Mouse (Mus musculus): Measurements from ENCODE around the gene Gck. TPM values are rescaled to one million over a fixed set of nuclear protein-coding genes. Genes with fewer than 3 reads are reported as not detected.
A peak's percentile ranks its signal among the peaks of the same experiment; 100 is the strongest.
"Not testable (repeated sequence)": the region's sequence is repeated elsewhere in the genome, so short reads cannot be mapped to it uniquely, and the experiment has no call there.

Gck gene
- polyA plus RNA-seq, 1 experiment from 2014 or later = 0.37 TPM

DNA sequence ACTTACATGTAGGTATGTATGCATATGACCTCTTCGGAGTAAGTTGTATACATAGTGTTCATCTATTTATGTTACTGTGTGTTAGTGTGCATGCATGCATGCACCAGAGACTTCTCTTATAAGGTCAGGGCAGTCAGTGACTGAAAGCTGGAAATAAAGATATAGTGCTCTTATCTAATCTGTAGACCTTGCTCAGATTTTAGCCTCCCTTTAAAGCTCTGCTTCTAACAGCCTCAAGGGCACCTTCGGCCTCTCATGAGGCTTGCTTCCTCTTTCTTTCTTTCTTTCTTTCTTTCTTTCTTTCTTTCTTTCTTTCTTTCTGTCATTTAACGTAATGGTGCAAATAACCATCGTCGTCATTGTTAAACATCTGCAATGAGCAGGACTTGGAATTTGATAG lies 4.6 kb upstream of the Gck start:
- peak overlapping the region; percentile 90; the same call in 1 of the 2 replicates for H3K4me3 ChIP-seq
- H3K27me3 ChIP-seq (replicated peaks) = peaks cover 7% of the 10 kb centered on the region; the same call in 1 of the 2 replicates
- no peak for ATAC-seq
- H3K4me1 ChIP-seq = peaks cover 27% of the 10 kb centered on the region
- H3K9me3 ChIP-seq (replicated peaks) = no peaks in the 10 kb centered on the region
- H3K4me2 ChIP-seq = peak overlapping the region; percentile 91
- peaks cover 9% of the 10 kb centered on the region for H3K36me3 ChIP-seq
- H3K27ac ChIP-seq = 0 out of 2 replicates have a peak overlapping the region, but pooled peaks have one; percentile 88
- 58% methylated on average over 5 of the region's 5 CpGs for WGBS (ENCODE audit: insufficient replicate concordance)
- no peak overlapping the region for H3K9ac ChIP-seq

DNA sequence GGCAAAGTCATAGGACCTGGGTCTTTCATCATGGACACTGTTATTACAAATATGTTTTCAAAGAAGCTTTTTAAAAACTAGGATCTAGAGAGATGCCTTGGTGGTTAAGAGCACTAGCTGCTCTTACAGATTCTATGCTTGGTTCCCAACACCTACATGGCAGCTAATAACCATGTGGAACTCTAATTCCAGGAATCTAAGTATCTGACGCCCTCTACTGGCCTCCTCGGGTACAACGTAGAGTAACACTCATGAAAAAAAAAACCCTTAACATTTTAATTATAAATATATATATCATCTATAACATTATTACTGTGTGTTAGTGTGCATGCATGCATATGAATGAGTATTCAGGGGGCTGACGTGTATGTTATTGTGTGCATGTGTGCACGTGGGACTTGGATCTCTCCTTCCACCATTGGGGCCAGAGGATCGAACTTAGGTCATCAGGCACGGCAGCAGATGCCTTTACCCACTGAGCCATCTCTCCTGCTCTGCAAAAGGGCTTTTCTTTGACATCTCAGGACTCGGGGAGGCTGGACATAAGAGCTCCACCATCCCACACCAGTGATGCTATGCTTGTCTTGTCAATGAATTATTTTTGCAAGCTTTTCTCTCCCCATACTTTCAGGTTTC lies 3.4 kb upstream of the Gck start:
- Histone ChIP-seq H3K4me3 (no peak overlapping the region), H3K36me3 (peaks cover 5% of the 10 kb centered on the region), H3K9ac (no peak overlapping the region), H3K9me3 (replicated peaks) (no peaks in the 10 kb centered on the region), H3K4me1 (peaks cover 27% of the 10 kb centered on the region), H3K27me3 (replicated peaks) (peaks cover 9% of the 10 kb centered on the region; the same call in 1 of the 2 replicates), H3K4me2 (no peak overlapping the region), H3K27ac (no peak overlapping the region)
- ATAC-seq = no peak
- 31% methylated on average over 8 of the region's 8 CpGs for WGBS (ENCODE audit: insufficient replicate concordance)

DNA sequence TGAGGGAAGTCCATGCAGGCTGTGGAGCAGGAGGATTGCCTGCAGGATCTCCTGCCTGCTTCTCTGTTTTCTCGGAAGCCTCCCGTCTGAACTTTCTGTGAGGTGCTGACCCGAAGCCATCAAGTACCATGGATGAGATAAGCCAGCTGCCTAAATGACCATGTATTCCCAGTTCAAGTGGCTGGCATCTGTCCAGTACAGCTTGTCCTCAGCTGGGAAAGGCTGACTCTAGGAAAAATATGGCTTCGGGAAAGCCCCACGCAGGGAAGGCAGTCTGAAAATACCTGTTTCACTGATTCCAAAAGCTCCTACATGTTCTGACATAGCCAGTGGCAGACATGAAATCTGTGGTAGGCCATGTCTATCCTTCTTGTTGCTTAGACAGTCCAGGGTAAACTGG lies 2.6 kb upstream of the Gck start:
- no peak overlapping the region for H3K4me2 ChIP-seq
- H3K9ac ChIP-seq = no peak overlapping the region
- H3K27me3 ChIP-seq (replicated peaks) = peaks cover 9% of the 10 kb centered on the region; the same call in 1 of the 2 replicates
- H3K9me3 ChIP-seq (replicated peaks) = no peaks in the 10 kb centered on the region
- no peak for ATAC-seq
- no peak overlapping the region for H3K4me3 ChIP-seq
- no peak overlapping the region for H3K27ac ChIP-seq
- peaks cover 24% of the 10 kb centered on the region for H3K4me1 ChIP-seq
- peaks cover 4% of the 10 kb centered on the region for H3K36me3 ChIP-seq
- 84% methylated on average over 5 of the region's 5 CpGs for WGBS (ENCODE audit: insufficient replicate concordance)

DNA sequence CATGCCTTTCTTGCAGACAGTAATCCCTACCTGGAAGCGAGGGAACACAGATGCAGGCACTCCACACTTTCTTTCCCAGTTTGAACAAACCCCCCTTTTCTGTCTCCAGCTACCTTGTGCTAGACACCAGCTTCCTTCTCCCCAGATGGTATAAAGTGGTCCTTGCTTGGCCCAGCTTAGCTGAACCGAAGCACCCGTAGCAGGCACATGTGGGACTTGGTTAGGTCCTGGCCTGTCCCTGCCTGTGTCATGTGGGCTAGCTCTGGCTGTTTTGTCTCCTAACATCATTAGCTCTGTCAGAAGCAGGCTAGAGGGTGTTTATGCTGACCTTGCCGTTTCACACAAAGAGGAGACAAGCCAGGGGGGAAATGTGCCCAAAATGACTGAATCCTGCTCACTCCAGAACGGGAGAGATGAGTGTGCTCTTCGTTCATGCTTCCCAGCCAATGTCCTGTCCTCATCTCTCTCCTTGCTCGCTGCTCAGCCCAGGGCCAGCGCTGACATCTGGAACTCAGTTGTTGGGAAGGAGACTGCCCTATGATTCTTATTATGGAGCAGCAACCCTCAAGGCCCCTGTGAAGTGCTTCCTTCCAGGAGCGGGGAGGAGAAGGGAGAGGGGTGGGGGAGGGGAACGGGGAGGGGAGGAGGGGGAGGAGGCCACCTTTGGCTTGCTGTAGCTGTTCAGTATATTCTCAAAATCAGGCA lies 1.2 kb downstream of the Gck start:
- Histone ChIP-seq H3K4me3 (no peak overlapping the region), H3K27ac (no peak overlapping the region), H3K4me1 (no peaks in the 10 kb centered on the region), H3K9me3 (replicated peaks) (no peaks in the 10 kb centered on the region), H3K36me3 (no peaks in the 10 kb centered on the region), H3K4me2 (no peak overlapping the region), H3K9ac (no peak overlapping the region), H3K27me3 (replicated peaks) (peaks cover 12% of the 10 kb centered on the region; the same call in 1 of the 2 replicates)
- WGBS (ENCODE audit: insufficient replicate concordance) = 38% methylated on average over 10 of the region's 10 CpGs
- no peak for ATAC-seq

DNA sequence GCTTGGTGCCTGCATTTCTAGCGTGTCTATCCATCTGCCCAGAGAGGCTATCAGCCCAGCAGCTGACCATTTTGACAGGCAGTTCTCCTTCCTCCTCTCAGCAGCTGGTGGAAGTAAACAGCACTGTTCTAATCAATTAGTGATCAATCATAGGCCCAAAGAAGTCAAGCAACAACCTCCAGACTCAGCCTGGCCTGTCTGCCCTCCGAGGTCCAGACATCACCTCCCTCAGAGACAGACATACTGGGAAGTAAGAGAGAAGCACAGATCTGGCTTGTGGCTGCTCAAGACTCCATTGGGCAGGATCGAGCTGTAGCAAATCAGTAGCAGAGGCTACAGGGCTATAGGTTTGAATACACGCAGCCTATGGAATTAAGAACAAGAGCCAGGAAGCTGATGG lies 2.1 kb downstream of the Gck start:
- H3K36me3 ChIP-seq = no peaks in the 10 kb centered on the region
- H3K9ac ChIP-seq = no peak overlapping the region
- no peaks in the 10 kb centered on the region for H3K4me1 ChIP-seq
- no peak overlapping the region for H3K4me3 ChIP-seq
- ATAC-seq = no peak
- no peaks in the 10 kb centered on the region for H3K9me3 ChIP-seq (replicated peaks)
- no peak overlapping the region for H3K4me2 ChIP-seq
- peaks cover 12% of the 10 kb centered on the region; the same call in 1 of the 2 replicates for H3K27me3 ChIP-seq (replicated peaks)
- 37% methylated on average over 4 of the region's 4 CpGs for WGBS (ENCODE audit: insufficient replicate concordance)
- H3K27ac ChIP-seq = no peak overlapping the region

- Histone ChIP-seq H3K27me3 (replicated peaks) (peaks cover 18% of the 10 kb centered on the region; the same call in 1 of the 2 replicates), H3K27ac (no peak overlapping the region), H3K4me3 (no peak overlapping the region), H3K9ac (no peak overlapping the region), H3K4me1 (no peaks in the 10 kb centered on the region), H3K9me3 (replicated peaks) (no peaks in the 10 kb centered on the region), H3K36me3 (no peaks in the 10 kb centered on the region), H3K4me2 (no peak overlapping the region)
- 49% methylated on average over 2 of the region's 2 CpGs for WGBS (ENCODE audit: insufficient replicate concordance)
- ATAC-seq = no peak
These were observed 4.8 kb downstream of the Gck start for GRCm38 (mm10) chr11:5945096-5945495.

DNA sequence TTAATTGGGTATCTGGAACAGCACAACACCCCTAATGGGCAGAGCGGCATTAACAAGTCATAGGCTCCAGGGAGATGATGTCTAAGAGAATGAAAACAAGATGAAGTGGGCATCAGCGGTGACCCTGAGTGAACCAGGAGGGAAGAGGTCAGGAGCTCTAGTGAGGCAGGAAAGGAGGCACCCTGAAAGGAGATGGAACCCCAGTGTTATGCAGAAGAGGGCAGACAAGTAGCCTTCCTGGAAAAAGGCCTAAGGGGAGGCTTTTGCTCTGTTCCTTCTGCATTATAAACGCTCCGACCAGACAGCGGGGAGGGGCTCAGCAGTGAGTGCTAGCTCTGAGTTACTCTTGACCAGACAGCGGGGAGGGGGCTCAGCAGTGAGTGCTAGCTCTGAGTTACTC lies 6.9 kb downstream of the Gck start:
- no peak for ATAC-seq
- Histone ChIP-seq H3K4me2 (no peak overlapping the region), H3K9ac (no peak overlapping the region), H3K36me3 (no peaks in the 10 kb centered on the region), H3K27me3 (replicated peaks) (0 out of 2 replicates have a peak, but pooled peaks cover 10% of the 10 kb centered on the region), H3K9me3 (replicated peaks) (no peaks in the 10 kb centered on the region), H3K4me3 (no peak overlapping the region), H3K27ac (no peak overlapping the region), H3K4me1 (no peaks in the 10 kb centered on the region)
- 75% methylated on average over 6 of the region's 6 CpGs for WGBS (ENCODE audit: insufficient replicate concordance)

DNA sequence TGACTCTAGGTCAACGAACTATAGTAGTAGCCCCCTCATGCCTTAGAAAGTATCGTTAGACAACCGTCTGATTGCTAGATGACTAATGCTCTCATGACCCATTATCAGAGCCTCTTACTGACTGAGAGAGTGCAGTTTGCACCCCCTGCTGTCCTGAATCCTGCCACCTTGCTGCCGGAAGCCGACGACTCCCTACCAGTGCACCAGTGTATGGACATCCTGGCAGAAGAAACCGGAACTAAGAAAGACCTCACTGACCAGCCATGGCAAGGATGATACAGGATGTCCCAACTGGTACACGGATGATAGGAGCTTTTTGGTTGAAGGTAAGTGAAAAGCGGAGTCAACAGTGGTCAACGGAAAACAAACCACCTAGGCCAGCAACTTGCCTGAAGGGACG lies 15.3 kb downstream of the Gck start:
- WGBS (ENCODE audit: insufficient replicate concordance) = 89% methylated on average over 11 of the region's 11 CpGs
- ATAC-seq; H3K9ac ChIP-seq; H3K4me1 ChIP-seq; H3K4me3 ChIP-seq; H3K27me3 ChIP-seq (replicated peaks); H3K4me2 ChIP-seq; H3K27ac ChIP-seq; H3K9me3 ChIP-seq (replicated peaks); H3K36me3 ChIP-seq: not testable (repeated sequence)

GRCm38 (mm10) chr11:5931947-5932346 lies 17.9 kb downstream of the Gck start:
- ATAC-seq; H3K9ac ChIP-seq; H3K4me3 ChIP-seq; H3K9me3 ChIP-seq (replicated peaks); H3K36me3 ChIP-seq; H3K4me1 ChIP-seq; H3K27me3 ChIP-seq (replicated peaks); H3K27ac ChIP-seq; H3K4me2 ChIP-seq: not testable (repeated sequence)
- 70% methylated on average over 6 of the region's 6 CpGs for WGBS (ENCODE audit: insufficient replicate concordance)

DNA sequence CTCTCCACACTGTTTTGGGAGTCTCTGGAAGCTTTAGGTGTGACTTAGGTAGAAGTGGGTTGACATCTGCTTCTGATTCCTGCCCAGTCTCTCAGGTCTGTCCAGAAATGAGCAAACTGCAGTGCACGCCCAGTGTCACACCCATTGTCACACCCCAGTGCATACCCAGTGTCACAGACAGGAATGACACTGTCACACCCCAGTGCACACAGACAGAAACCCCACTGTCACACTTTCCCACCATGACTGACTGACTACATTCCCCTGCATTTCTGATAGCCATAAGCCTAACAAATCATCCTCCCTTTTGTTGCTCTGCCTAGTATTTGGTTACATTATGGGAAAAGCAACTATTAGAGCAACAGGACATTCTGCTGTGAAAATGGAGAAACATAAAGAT lies 19.3 kb downstream of the Gck start:
- no peak overlapping the region for H3K27ac ChIP-seq
- H3K4me2 ChIP-seq = no peak overlapping the region
- ATAC-seq = no peak
- no peaks in the 10 kb centered on the region for H3K9me3 ChIP-seq (replicated peaks)
- H3K4me1 ChIP-seq = no peaks in the 10 kb centered on the region
- H3K4me3 ChIP-seq = no peak overlapping the region
- H3K36me3 ChIP-seq = no peaks in the 10 kb centered on the region
- WGBS (ENCODE audit: insufficient replicate concordance) = 40% methylated on average over 1 of the region's 1 CpGs
- no peak overlapping the region for H3K9ac ChIP-seq
- H3K27me3 ChIP-seq (replicated peaks) = no peaks in the 10 kb centered on the region; the same call in 1 of the 2 replicates

DNA sequence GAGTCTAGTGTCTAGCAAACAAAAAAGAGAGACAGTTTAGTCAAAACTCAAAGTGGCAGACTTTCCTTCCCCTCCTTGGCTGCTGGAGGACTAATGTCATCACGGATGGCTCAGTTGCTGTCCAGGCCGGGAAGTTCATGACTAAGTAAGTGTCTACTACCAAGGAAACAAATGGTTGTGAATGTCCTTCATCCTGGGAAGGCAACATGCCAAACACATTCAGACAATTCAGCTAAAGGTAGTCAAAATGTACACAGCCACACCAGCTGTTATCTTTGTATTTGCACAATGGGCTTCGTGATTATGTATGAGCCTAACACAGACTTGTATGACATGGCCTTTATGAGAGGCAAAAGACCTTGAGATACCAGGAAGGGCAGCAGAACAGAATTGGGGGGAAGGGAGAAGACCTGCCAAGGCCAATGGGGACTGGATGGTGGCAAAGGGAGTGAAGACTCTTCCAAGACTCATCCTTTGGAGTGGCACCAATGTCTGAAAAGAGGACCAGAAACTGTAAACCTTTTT lies 23.1 kb downstream of the Gck start:
- Histone ChIP-seq H3K4me3 (no peak overlapping the region), H3K27ac (no peak overlapping the region), H3K9me3 (replicated peaks) (no peaks in the 10 kb centered on the region), H3K27me3 (replicated peaks) (peaks cover 3% of the 10 kb centered on the region; the same call in 1 of the 2 replicates), H3K9ac (no peak overlapping the region), H3K36me3 (no peaks in the 10 kb centered on the region), H3K4me1 (no peaks in the 10 kb centered on the region), H3K4me2 (no peak overlapping the region)
- ATAC-seq = no peak
- 60% methylated on average over 3 of the region's 3 CpGs for WGBS (ENCODE audit: insufficient replicate concordance)

DNA sequence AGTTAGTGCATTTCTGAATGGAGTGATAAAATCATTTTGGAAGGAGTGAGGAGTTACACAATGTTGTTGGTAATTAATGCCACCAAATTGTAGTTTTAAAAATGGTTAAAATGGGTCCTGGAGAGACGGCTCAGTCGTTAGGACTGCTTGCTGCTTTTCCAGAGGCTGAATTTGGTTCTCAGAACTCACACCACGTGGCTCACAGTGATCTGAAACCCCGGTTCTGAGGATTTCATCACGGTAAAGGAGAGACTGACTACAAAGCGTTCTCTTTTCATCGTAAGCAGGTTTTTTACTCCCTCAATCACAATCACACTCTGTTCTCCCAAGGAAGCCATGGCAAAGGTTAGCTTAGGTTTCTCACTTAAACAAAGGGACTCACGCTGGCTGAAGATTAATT lies 25.2 kb downstream of the Gck start:
- Histone ChIP-seq H3K4me1 (peaks cover 9% of the 10 kb centered on the region), H3K4me2 (no peak overlapping the region), H3K27ac (no peak overlapping the region), H3K27me3 (replicated peaks) (peaks cover 10% of the 10 kb centered on the region; the same call in 1 of the 2 replicates), H3K36me3 (no peaks in the 10 kb centered on the region), H3K9me3 (replicated peaks) (no peaks in the 10 kb centered on the region), H3K9ac (no peak overlapping the region), H3K4me3 (no peak overlapping the region)
- ATAC-seq = no peak
- WGBS (ENCODE audit: insufficient replicate concordance) = 59% methylated on average over 8 of the region's 8 CpGs

Data from liver, embryonic 12.5 days (tissue).